Mouse (Mus musculus) urinary bladder, postnatal 14 days (tissue): ENCODE data around the gene Nadsyn1.
A peak's percentile ranks its signal among the peaks of the same experiment; 100 is the strongest.

Source experiments
- DNase-seq: peaks from one replicate; pipeline ENCODE4 v3.0.0; 2021; ENCODE audit warnings: low spot score

Nadsyn1 gene

GRCm38 (mm10) chr7:143801195-143802065 is 21.2 kb downstream of the Nadsyn1 start:
- no peak for DNase-seq

- DNase-seq, result no peak
These were observed 21.9 kb downstream of the Nadsyn1 start for GRCm38 (mm10) chr7:143800770-143801169.

GRCm38 (mm10) chr7:143798783-143799182 is 23.9 kb downstream of the Nadsyn1 start:
- DNase-seq, result no peak

GRCm38 (mm10) chr7:143793121-143793520 is 29.5 kb downstream of the Nadsyn1 start:
- peak; percentile 85 for DNase-seq

- DNase-seq, result no peak
These were observed 30.2 kb downstream of the Nadsyn1 start for GRCm38 (mm10) chr7:143792336-143792985.

- peak; percentile 78 for DNase-seq
These were observed 38.4 kb downstream of the Nadsyn1 start, which contains the start of gene Mrgpre for GRCm38 (mm10) chr7:143783996-143784829. Gene Mrgpre, minus strand, starts transcription at chr7:143784500.

- DNase-seq, result no peak
These were observed 39.2 kb downstream of the Nadsyn1 start for GRCm38 (mm10) chr7:143783378-143783995.

- DNase-seq, result no peak
These were observed 45.3 kb downstream of the Nadsyn1 start for GRCm38 (mm10) chr7:143777375-143777774.

GRCm38 (mm10) chr7:143776137-143776536 is 46.5 kb downstream of the Nadsyn1 start:
- DNase-seq, result no peak

GRCm38 (mm10) chr7:143769461-143769860 is 53.2 kb downstream of the Nadsyn1 start:
- DNase-seq, result no peak

- no peak for DNase-seq
These were observed 54.4 kb downstream of the Nadsyn1 start for GRCm38 (mm10) chr7:143768267-143768666.

- DNase-seq, result no peak
These were observed 55.8 kb downstream of the Nadsyn1 start, which contains the start of gene Mrgprg for GRCm38 (mm10) chr7:143766893-143767292. Gene Mrgprg, minus strand, starts transcription at chr7:143766993.

- no peak for DNase-seq
These were observed 57.6 kb downstream of the Nadsyn1 start for GRCm38 (mm10) chr7:143764876-143765530.

GRCm38 (mm10) chr7:143763794-143764193 is 58.9 kb downstream of the Nadsyn1 start:
- DNase-seq, result no peak

- no peak for DNase-seq
These were observed 63.7 kb downstream of the Nadsyn1 start for GRCm38 (mm10) chr7:143758956-143759355.

GRCm38 (mm10) chr7:143757696-143758095 is 65.0 kb downstream of the Nadsyn1 start:
- DNase-seq, result no peak

- DNase-seq, result peak; percentile 84
These were observed 65.6 kb downstream of the Nadsyn1 start for GRCm38 (mm10) chr7:143757027-143757390.

- DNase-seq, result no peak
These were observed 66.3 kb downstream of the Nadsyn1 start, which contains the start of gene Osbpl5 for GRCm38 (mm10) chr7:143756125-143757026. Gene Osbpl5, minus strand, starts transcription at chr7:143756985.

GRCm38 (mm10) chr7:143755357-143756124 is 67.1 kb downstream of the Nadsyn1 start:
- no peak for DNase-seq
